Mouse (Mus musculus): Measurements from ENCODE around the gene Nmnat3. TPM values are rescaled to one million over a fixed set of nuclear protein-coding genes. Genes with fewer than 3 reads are reported as not detected.

The Nmnat3 gene
- polyA plus RNA-seq, 1 experiment from 2014 or later: 12.8 TPM

GRCm38 (mm10) chr9:98339971-98340370 lies 52.7 kb downstream of the Nmnat3 start:
- ATAC-seq (replicated peaks; ENCODE audit: low FRiP score, low TSS enrichment, low read depth) (no peak), DNase-seq (ENCODE audit: low spot score) (no peak)
- H3K27me3 ChIP-seq (replicated peaks; ENCODE audit: control insufficient read depth, insufficient read depth, low read length): no peaks in the 10 kb centered on the region
- no peaks in the 10 kb centered on the region for H3K4me1 ChIP-seq (replicated peaks; ENCODE audit: control insufficient read depth, insufficient read depth, low read length)
- 53% methylated on average over 4 of the region's 4 CpGs for WGBS
- no peak overlapping the region for H3K4me3 ChIP-seq (ENCODE audit: low read depth, low read length)
- no peak overlapping the region for H3K9ac ChIP-seq (ENCODE audit: low read length)
- H3K36me3 ChIP-seq (ENCODE audit: control insufficient read depth, insufficient read depth, low read length): no peaks in the 10 kb centered on the region
- no peaks in the 10 kb centered on the region for H3K9me3 ChIP-seq (ENCODE audit: control insufficient read depth, low read length)
- H3K4me2 ChIP-seq (ENCODE audit: low read length): no peak overlapping the region
- no peak overlapping the region for H3K27ac ChIP-seq (ENCODE audit: low read depth)

DNA sequence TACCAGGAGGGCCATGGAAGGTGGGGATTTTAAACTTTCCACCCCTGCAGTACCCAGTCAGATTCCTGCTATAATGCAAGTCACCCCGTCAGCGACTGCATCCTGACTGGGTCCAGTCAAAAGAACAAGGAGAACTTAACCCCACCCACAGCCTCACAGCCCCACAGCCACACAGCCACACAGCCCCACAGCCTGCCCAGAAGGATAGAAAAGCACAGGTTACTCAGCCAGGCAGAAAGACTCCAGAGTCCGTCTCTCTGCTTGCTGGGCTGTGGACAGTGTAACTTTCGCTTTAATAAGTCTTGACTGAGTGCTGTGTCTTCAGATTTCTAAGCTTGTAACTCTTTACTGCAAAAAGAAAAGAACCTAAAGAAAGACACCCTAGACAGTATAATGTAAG lies 53.2 kb downstream of the Nmnat3 start:
- Histone ChIP-seq H3K9ac (ENCODE audit: low read length) (no peak overlapping the region), H3K4me2 (ENCODE audit: low read length) (no peak overlapping the region), H3K9me3 (ENCODE audit: control insufficient read depth, low read length) (no peaks in the 10 kb centered on the region), H3K27ac (ENCODE audit: low read depth) (no peak overlapping the region), H3K27me3 (replicated peaks; ENCODE audit: control insufficient read depth, insufficient read depth, low read length) (no peaks in the 10 kb centered on the region), H3K4me1 (replicated peaks; ENCODE audit: control insufficient read depth, insufficient read depth, low read length) (no peaks in the 10 kb centered on the region), H3K36me3 (ENCODE audit: control insufficient read depth, insufficient read depth, low read length) (no peaks in the 10 kb centered on the region), H3K4me3 (ENCODE audit: low read depth, low read length) (no peak overlapping the region)
- ATAC-seq (replicated peaks; ENCODE audit: low FRiP score, low TSS enrichment, low read depth): no peak
- WGBS: 67% methylated on average over 4 of the region's 4 CpGs
- no peak for DNase-seq (ENCODE audit: low spot score)

GRCm38 (mm10) chr9:98345840-98346239 lies 58.6 kb downstream of the Nmnat3 start:
- Histone ChIP-seq H3K4me1 (replicated peaks; ENCODE audit: control insufficient read depth, insufficient read depth, low read length) (0 out of 2 replicates have a peak, but pooled peaks cover 5% of the 10 kb centered on the region), H3K4me3 (ENCODE audit: low read depth, low read length) (no peak overlapping the region), H3K27me3 (replicated peaks; ENCODE audit: control insufficient read depth, insufficient read depth, low read length) (no peaks in the 10 kb centered on the region), H3K9ac (ENCODE audit: low read length) (no peak overlapping the region), H3K4me2 (ENCODE audit: low read length) (no peak overlapping the region), H3K27ac (ENCODE audit: low read depth) (no peak overlapping the region), H3K9me3 (ENCODE audit: control insufficient read depth, low read length) (no peaks in the 10 kb centered on the region), H3K36me3 (ENCODE audit: control insufficient read depth, insufficient read depth, low read length) (no peaks in the 10 kb centered on the region)
- DNase-seq (ENCODE audit: low spot score): no peak
- no peak for ATAC-seq (replicated peaks; ENCODE audit: low FRiP score, low TSS enrichment, low read depth)
- 81% methylated on average over 1 of the region's 1 CpGs for WGBS

DNA sequence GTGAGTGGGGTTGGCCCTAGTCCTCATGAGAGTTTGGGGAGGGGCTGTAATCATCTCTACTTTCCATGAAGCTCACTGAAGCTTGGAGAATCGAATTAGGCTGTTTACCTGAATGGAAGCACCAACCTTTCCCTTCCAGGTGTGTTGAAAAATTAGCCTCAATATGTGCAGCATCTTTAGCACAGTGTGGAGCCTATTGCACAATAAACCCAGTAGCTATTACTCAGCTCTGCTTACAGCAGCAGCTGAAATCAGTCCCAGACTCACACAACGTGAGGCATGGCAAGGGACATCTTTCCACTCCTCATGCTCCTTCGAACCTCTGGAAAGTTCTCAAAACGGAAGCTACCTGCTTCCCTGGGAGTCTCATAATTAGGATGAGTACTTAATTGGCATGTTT lies 59.0 kb downstream of the Nmnat3 start:
- Histone ChIP-seq H3K4me1 (replicated peaks; ENCODE audit: control insufficient read depth, insufficient read depth, low read length) (0 out of 2 replicates have a peak, but pooled peaks cover 5% of the 10 kb centered on the region), H3K36me3 (ENCODE audit: control insufficient read depth, insufficient read depth, low read length) (no peaks in the 10 kb centered on the region), H3K9ac (ENCODE audit: low read length) (no peak overlapping the region), H3K27ac (ENCODE audit: low read depth) (no peak overlapping the region), H3K9me3 (ENCODE audit: control insufficient read depth, low read length) (no peaks in the 10 kb centered on the region), H3K27me3 (replicated peaks; ENCODE audit: control insufficient read depth, insufficient read depth, low read length) (no peaks in the 10 kb centered on the region), H3K4me3 (ENCODE audit: low read depth, low read length) (no peak overlapping the region), H3K4me2 (ENCODE audit: low read length) (no peak overlapping the region)
- WGBS: 80% methylated on average over 4 of the region's 4 CpGs
- DNase-seq (ENCODE audit: low spot score) (no peak), ATAC-seq (replicated peaks; ENCODE audit: low FRiP score, low TSS enrichment, low read depth) (no peak)

GRCm38 (mm10) chr9:98347021-98347420 lies 59.8 kb downstream of the Nmnat3 start:
- no peak for DNase-seq (ENCODE audit: low spot score)
- H3K4me3 ChIP-seq (ENCODE audit: low read depth, low read length): no peak overlapping the region
- 75% methylated on average over 3 of the region's 3 CpGs for WGBS
- no peak for ATAC-seq (replicated peaks; ENCODE audit: low FRiP score, low TSS enrichment, low read depth)
- H3K4me2 ChIP-seq (ENCODE audit: low read length): no peak overlapping the region
- no peaks in the 10 kb centered on the region for H3K9me3 ChIP-seq (ENCODE audit: control insufficient read depth, low read length)
- no peaks in the 10 kb centered on the region for H3K36me3 ChIP-seq (ENCODE audit: control insufficient read depth, insufficient read depth, low read length)
- H3K27me3 ChIP-seq (replicated peaks; ENCODE audit: control insufficient read depth, insufficient read depth, low read length): no peaks in the 10 kb centered on the region
- H3K4me1 ChIP-seq (replicated peaks; ENCODE audit: control insufficient read depth, insufficient read depth, low read length): 0 out of 2 replicates have a peak, but pooled peaks cover 5% of the 10 kb centered on the region
- no peak overlapping the region for H3K9ac ChIP-seq (ENCODE audit: low read length)
- H3K27ac ChIP-seq (ENCODE audit: low read depth): no peak overlapping the region

DNA sequence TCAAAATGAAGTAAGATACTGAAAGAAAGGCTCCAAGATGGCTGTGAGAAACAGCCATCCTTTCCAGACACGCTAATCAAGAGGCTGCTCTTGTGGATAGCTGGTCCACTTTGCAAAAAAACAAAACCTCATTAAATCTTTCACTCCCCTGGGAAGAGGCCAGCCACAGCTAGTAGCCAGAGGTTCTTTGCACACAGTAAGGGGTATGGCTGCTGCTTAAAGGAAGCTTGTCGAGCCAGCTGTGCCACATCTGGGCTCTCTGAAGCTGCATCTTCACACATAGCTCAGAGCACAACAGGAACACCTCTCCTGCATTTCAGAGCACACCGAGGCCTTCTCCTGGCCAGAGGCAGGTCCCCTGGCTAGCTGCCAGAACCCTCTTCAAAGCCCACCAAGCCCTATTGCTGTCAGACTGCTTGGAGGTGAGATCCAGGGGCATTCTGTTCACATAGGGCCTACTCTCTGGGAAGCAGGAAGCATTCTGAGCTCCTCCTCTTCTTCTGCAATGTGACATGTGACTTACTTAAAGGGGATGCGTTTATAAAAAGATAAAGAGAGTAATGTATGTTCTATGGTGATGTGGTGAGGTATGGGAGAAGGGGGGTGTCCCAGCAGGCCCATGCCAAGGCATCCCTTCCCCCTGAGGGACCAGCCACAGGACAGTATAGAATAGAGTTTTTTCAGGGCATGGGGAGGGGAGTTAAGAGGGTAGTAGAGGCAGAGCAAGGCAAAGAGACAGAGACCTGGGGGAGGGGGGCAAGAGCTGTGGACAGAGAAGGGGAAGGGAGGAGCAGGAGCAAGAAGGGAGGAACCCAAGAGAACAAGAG lies 63.3 kb downstream of the Nmnat3 start:
- no peak overlapping the region for H3K4me2 ChIP-seq (ENCODE audit: low read length)
- H3K4me3 ChIP-seq (ENCODE audit: low read depth, low read length): no peak overlapping the region
- H3K36me3 ChIP-seq (ENCODE audit: control insufficient read depth, insufficient read depth, low read length): no peaks in the 10 kb centered on the region
- H3K9me3 ChIP-seq (ENCODE audit: control insufficient read depth, low read length): no peaks in the 10 kb centered on the region
- DNase-seq (ENCODE audit: low spot score) (no peak), ATAC-seq (replicated peaks; ENCODE audit: low FRiP score, low TSS enrichment, low read depth) (no peak)
- H3K9ac ChIP-seq (ENCODE audit: low read length): no peak overlapping the region
- H3K27ac ChIP-seq (ENCODE audit: low read depth): no peak overlapping the region
- 18% methylated on average over 4 of the region's 4 CpGs for WGBS
- H3K27me3 ChIP-seq (replicated peaks; ENCODE audit: control insufficient read depth, insufficient read depth, low read length): no peaks in the 10 kb centered on the region
- 0 out of 2 replicates have a peak, but pooled peaks cover 5% of the 10 kb centered on the region for H3K4me1 ChIP-seq (replicated peaks; ENCODE audit: control insufficient read depth, insufficient read depth, low read length)

DNA sequence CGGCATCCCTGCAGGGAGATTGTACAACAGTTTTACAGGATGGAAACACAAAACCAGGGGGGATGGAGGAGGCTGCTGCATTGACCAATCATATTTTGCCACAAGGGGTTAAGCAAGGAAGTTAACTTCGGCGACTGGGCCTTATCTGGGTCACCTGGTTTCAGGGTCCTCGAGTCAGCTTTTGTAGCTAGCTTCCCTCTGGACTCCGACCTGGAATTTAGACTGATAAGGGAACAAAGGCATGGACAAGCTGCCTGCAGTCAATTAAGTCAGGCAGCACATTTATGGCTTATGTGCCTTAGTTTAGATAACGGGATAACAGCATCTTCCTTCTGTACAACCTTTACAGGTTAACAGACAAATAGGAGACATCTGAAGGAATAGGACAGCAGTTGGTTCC lies 65.1 kb downstream of the Nmnat3 start:
- Histone ChIP-seq H3K4me1 (replicated peaks; ENCODE audit: control insufficient read depth, insufficient read depth, low read length) (0 out of 2 replicates have a peak, but pooled peaks cover 5% of the 10 kb centered on the region), H3K9me3 (ENCODE audit: control insufficient read depth, low read length) (no peaks in the 10 kb centered on the region), H3K27me3 (replicated peaks; ENCODE audit: control insufficient read depth, insufficient read depth, low read length) (no peaks in the 10 kb centered on the region), H3K4me2 (ENCODE audit: low read length) (no peak overlapping the region), H3K36me3 (ENCODE audit: control insufficient read depth, insufficient read depth, low read length) (no peaks in the 10 kb centered on the region), H3K27ac (ENCODE audit: low read depth) (no peak overlapping the region), H3K4me3 (ENCODE audit: low read depth, low read length) (no peak overlapping the region), H3K9ac (ENCODE audit: low read length) (no peak overlapping the region)
- WGBS: 59% methylated on average over 6 of the region's 6 CpGs
- DNase-seq (ENCODE audit: low spot score) (no peak), ATAC-seq (replicated peaks; ENCODE audit: low FRiP score, low TSS enrichment, low read depth) (peak; percentile 55; the same call in 1 of the 2 replicates)

GRCm38 (mm10) chr9:98354919-98355318 lies 67.7 kb downstream of the Nmnat3 start:
- Histone ChIP-seq H3K27me3 (replicated peaks; ENCODE audit: control insufficient read depth, insufficient read depth, low read length) (no peaks in the 10 kb centered on the region), H3K36me3 (ENCODE audit: control insufficient read depth, insufficient read depth, low read length) (no peaks in the 10 kb centered on the region), H3K27ac (ENCODE audit: low read depth) (no peak overlapping the region), H3K4me2 (ENCODE audit: low read length) (no peak overlapping the region), H3K9ac (ENCODE audit: low read length) (no peak overlapping the region), H3K4me1 (replicated peaks; ENCODE audit: control insufficient read depth, insufficient read depth, low read length) (0 out of 2 replicates have a peak, but pooled peaks cover 5% of the 10 kb centered on the region), H3K4me3 (ENCODE audit: low read depth, low read length) (no peak overlapping the region), H3K9me3 (ENCODE audit: control insufficient read depth, low read length) (no peaks in the 10 kb centered on the region)
- 93% methylated on average over 3 of the region's 3 CpGs for whole genome bisulfite sequencing
- no peak for ATAC-seq (replicated peaks; ENCODE audit: low FRiP score, low TSS enrichment, low read depth)
- no peak for DNase-seq (ENCODE audit: low spot score)

DNA sequence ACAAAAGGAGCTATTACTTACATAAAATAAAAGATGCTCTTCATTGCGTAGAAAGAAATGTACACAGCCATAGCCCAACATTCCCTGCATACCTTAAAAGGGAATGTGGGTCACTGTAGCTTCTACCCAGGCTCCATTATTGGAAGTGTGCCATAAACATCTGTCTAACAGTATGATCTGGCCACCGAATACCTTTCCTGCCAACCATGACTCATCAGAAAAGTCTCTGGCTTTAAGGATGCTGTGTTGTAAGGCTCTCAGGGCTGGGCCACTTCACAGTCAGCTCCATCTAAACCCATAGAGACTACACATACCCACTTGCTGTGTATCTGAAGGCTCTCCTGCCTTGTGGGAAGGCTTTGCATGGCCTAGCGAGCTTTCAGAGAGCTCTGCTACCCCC lies 73.8 kb downstream of the Nmnat3 start:
- no peak for DNase-seq (ENCODE audit: low spot score)

More for the DNA sequence above, 73.8 kb downstream of the Nmnat3 start:
- Histone ChIP-seq H3K27ac (ENCODE audit: low read depth) (no peak overlapping the region), H3K36me3 (ENCODE audit: control insufficient read depth, insufficient read depth, low read length) (no peaks in the 10 kb centered on the region), H3K4me2 (ENCODE audit: low read length) (no peak overlapping the region), H3K27me3 (replicated peaks; ENCODE audit: control insufficient read depth, insufficient read depth, low read length) (no peaks in the 10 kb centered on the region), H3K9ac (ENCODE audit: low read length) (no peak overlapping the region), H3K9me3 (ENCODE audit: control insufficient read depth, low read length) (no peaks in the 10 kb centered on the region), H3K4me3 (ENCODE audit: low read depth, low read length) (no peak overlapping the region), H3K4me1 (replicated peaks; ENCODE audit: control insufficient read depth, insufficient read depth, low read length) (peaks cover 5% of the 10 kb centered on the region; the same call in 1 of the 2 replicates)
- no peak for ATAC-seq (replicated peaks; ENCODE audit: low FRiP score, low TSS enrichment, low read depth)
- 53% methylated on average over 3 of the region's 3 CpGs for WGBS

Data from intestine, embryonic 14.5 days (tissue).